ENCODE assay signal across 27 mouse cellular contexts in genomic region chr2:45785684-45786083, GRCm38 (mm10).
DNase-seq lines count a peak whose midpoint lies in the region; ATAC-seq and TF ChIP-seq lines count a peak whose summit lies in the region.
"Had no signal": no experiment of that assay in that cellular context is flagged by ENCODE, and none has a peak within 500 bp of the region (broad histone marks: within the 10 kb centered on the region; RNA-seq: fewer than 3 reads in every experiment).

No protein-coding gene starts in this region.

- no peak overlapping the region for H3K9ac ChIP-seq in kidney, embryonic 15.5 days
- no peak overlapping the region for H3K9ac ChIP-seq in kidney, postnatal 0 days (ENCODE audit: low read depth, low read length)
- H3K9ac ChIP-seq in neural tube, embryonic 11.5 days (ENCODE audit: low read length), result no peak overlapping the region
- no peak overlapping the region for H3K9ac ChIP-seq in neural tube, embryonic 15.5 days (replicated peaks)
- H3K9ac ChIP-seq: embryonic facial prominence, embryonic 12.5 days; forebrain, embryonic 13.5 days; forebrain, embryonic 15.5 days had no signal

- H3K4me1 ChIP-seq in kidney, embryonic 15.5 days, result peaks cover 15% of the 10 kb centered on the region
- no peaks in the 10 kb centered on the region for H3K4me1 ChIP-seq in kidney, postnatal 0 days (replicated peaks; ENCODE audit: insufficient read depth, low read length)
- H3K4me1 ChIP-seq in kidney, adult 2 months (ENCODE audit: control insufficient read depth, insufficient read depth, low read length), result no peaks in the 10 kb centered on the region
- no peaks in the 10 kb centered on the region for H3K4me1 ChIP-seq in neural tube, embryonic 11.5 days (ENCODE audit: control insufficient read depth, insufficient read depth, low read length)
- H3K4me1 ChIP-seq in neural tube, embryonic 15.5 days, result peaks cover 4% of the 10 kb centered on the region; the same call in 1 of the 2 replicates

- no peak overlapping the region for H3K27ac ChIP-seq in kidney, embryonic 15.5 days
- H3K27ac ChIP-seq in kidney, postnatal 0 days, result no peak overlapping the region
- H3K27ac ChIP-seq in kidney, adult 2 months (ENCODE audit: insufficient read depth, low read depth, low read length), result no peak overlapping the region
- no peak overlapping the region for H3K27ac ChIP-seq in neural tube, embryonic 11.5 days (ENCODE audit: low read depth, low read length)
- H3K27ac ChIP-seq in neural tube, embryonic 15.5 days (replicated peaks), result no peak overlapping the region
- H3K27ac ChIP-seq: embryonic facial prominence, embryonic 10.5 days; embryonic facial prominence, embryonic 12.5 days; forebrain, embryonic 13.5 days; forebrain, embryonic 15.5 days had no signal

- peak; percentile 78 for ATAC-seq in kidney, embryonic 15.5 days (replicated peaks; ENCODE audit: low FRiP score)
- ATAC-seq in kidney, postnatal 0 days (replicated peaks; ENCODE audit: low FRiP score, low read depth), result no peak
- ATAC-seq in neural tube, embryonic 11.5 days (ENCODE audit: insufficient read depth, low FRiP score, low TSS enrichment), result 0 out of 2 replicates have a peak, but pooled peaks have one; percentile 39
- no peak for ATAC-seq in neural tube, embryonic 15.5 days (ENCODE audit: low FRiP score)
- ATAC-seq: activated CD4-positive, CD25-positive, alpha-beta regulatory T cell, adult 4 months; CD4-positive, CD25-positive, alpha-beta regulatory T cell, adult 4 months; forebrain, embryonic 13.5 days; forebrain, embryonic 15.5 days; Patski had no signal

- H3K27me3 ChIP-seq in kidney, embryonic 15.5 days, result no peaks in the 10 kb centered on the region
- H3K27me3 ChIP-seq in kidney, postnatal 0 days (ENCODE audit: insufficient read depth, low read length), result no peaks in the 10 kb centered on the region
- H3K27me3 ChIP-seq in kidney, adult 2 months (replicated peaks; ENCODE audit: control insufficient read depth, insufficient read depth, low read length), result no peaks in the 10 kb centered on the region
- no peaks in the 10 kb centered on the region for H3K27me3 ChIP-seq in neural tube, embryonic 11.5 days (ENCODE audit: control insufficient read depth, insufficient read depth, low read length)
- H3K27me3 ChIP-seq in neural tube, embryonic 15.5 days (replicated peaks), result no peaks in the 10 kb centered on the region
- H3K27me3 ChIP-seq: CH12.LX; embryonic facial prominence, embryonic 12.5 days; forebrain, embryonic 13.5 days; forebrain, embryonic 15.5 days had no signal

- H3K4me2 ChIP-seq in kidney, embryonic 15.5 days, result no peak overlapping the region
- no peak overlapping the region for H3K4me2 ChIP-seq in kidney, postnatal 0 days (ENCODE audit: low read length)
- no peak overlapping the region for H3K4me2 ChIP-seq in neural tube, embryonic 11.5 days (ENCODE audit: low read depth)
- no peak overlapping the region for H3K4me2 ChIP-seq in neural tube, embryonic 15.5 days
- H3K4me2 ChIP-seq: embryonic facial prominence, embryonic 12.5 days; forebrain, embryonic 13.5 days; forebrain, embryonic 15.5 days had no signal

- no peak overlapping the region for H3K4me3 ChIP-seq in kidney, embryonic 15.5 days (replicated peaks)
- no peak overlapping the region for H3K4me3 ChIP-seq in kidney, postnatal 0 days (replicated peaks; ENCODE audit: low read depth, low read length)
- H3K4me3 ChIP-seq in kidney, adult 2 months (ENCODE audit: insufficient read depth, low read depth, low read length), result no peak overlapping the region
- no peak overlapping the region for H3K4me3 ChIP-seq in neural tube, embryonic 11.5 days (ENCODE audit: low read depth, low read length)
- no peak overlapping the region for H3K4me3 ChIP-seq in neural tube, embryonic 15.5 days (replicated peaks)
- H3K4me3 ChIP-seq: embryonic facial prominence, embryonic 10.5 days; embryonic facial prominence, embryonic 12.5 days; forebrain, embryonic 13.5 days; forebrain, embryonic 15.5 days had no signal

- H3K9me3 ChIP-seq in kidney, embryonic 15.5 days (replicated peaks), result no peaks in the 10 kb centered on the region
- H3K9me3 ChIP-seq in kidney, postnatal 0 days (replicated peaks; ENCODE audit: low read length), result no peaks in the 10 kb centered on the region
- H3K9me3 ChIP-seq in neural tube, embryonic 11.5 days (ENCODE audit: control insufficient read depth, low read length), result no peaks in the 10 kb centered on the region
- H3K9me3 ChIP-seq in neural tube, embryonic 15.5 days (replicated peaks), result no peaks in the 10 kb centered on the region
- H3K9me3 ChIP-seq: embryonic facial prominence, embryonic 10.5 days; embryonic facial prominence, embryonic 12.5 days; forebrain, embryonic 13.5 days; forebrain, embryonic 15.5 days; G1E had no signal

- peak; percentile 30 for DNase-seq in embryo, embryonic 10.5 days (ENCODE audit: low spot score)
- DNase-seq in embryo, embryonic 9.5 days (ENCODE audit: extremely low spot score), result no peak
- no peak for DNase-seq in kidney, adult 9 months
- peak; percentile 42 for DNase-seq in kidney, postnatal 0 days (ENCODE audit: low spot score)
- no peak for DNase-seq in kidney, adult 2 months
- DNase-seq in neural tube, embryonic 11.5 days (ENCODE audit: low spot score), result no peak
- DNase-seq: adrenal gland, adult 8-10 months; adrenal gland, postnatal 14 days; adrenal gland, postnatal 36 days; B cell, adult 2 months; cerebellum, adult 11-12 months; cerebellum, adult 2 months; cerebellum, adult 9-10 months; cerebellum, postnatal 10 days; cerebellum, postnatal 25 days; embryo, embryonic 11 days had no signal

- 47% methylated on average over 2 of the region's 2 CpGs for WGBS in kidney, embryonic 15.5 days
- WGBS in kidney, postnatal 0 days, result 64% methylated on average over 2 of the region's 2 CpGs
- 88% methylated on average over 2 of the region's 2 CpGs for WGBS in kidney, adult 2 months
- 41% methylated on average over 2 of the region's 2 CpGs for WGBS in neural tube, embryonic 11.5 days
- WGBS in neural tube, embryonic 15.5 days, result 58% methylated on average over 2 of the region's 2 CpGs

- no peaks in the 10 kb centered on the region for H3K36me3 ChIP-seq in kidney, embryonic 15.5 days
- no peaks in the 10 kb centered on the region for H3K36me3 ChIP-seq in kidney, postnatal 0 days (ENCODE audit: insufficient read depth, low read length)
- H3K36me3 ChIP-seq in kidney, adult 2 months (ENCODE audit: control insufficient read depth, insufficient read depth, low read length), result no peaks in the 10 kb centered on the region
- H3K36me3 ChIP-seq in neural tube, embryonic 11.5 days (ENCODE audit: control insufficient read depth, insufficient read depth, low read length), result no peaks in the 10 kb centered on the region
- H3K36me3 ChIP-seq in neural tube, embryonic 15.5 days, result no peaks in the 10 kb centered on the region
- H3K36me3 ChIP-seq: embryonic facial prominence, embryonic 10.5 days; embryonic facial prominence, embryonic 12.5 days; forebrain, embryonic 15.5 days; G1E had no signal

- TF ChIP-seq POLR2A in kidney, adult 2 months (IDR thresholded peaks at IDR 0.05; ENCODE audit: low read depth, low read length), result no peak

- no peak for TF ChIP-seq CTCF in kidney, postnatal 0 days (IDR thresholded peaks at IDR 0.05; ENCODE audit: low read depth)
- no peak for TF ChIP-seq CTCF in kidney, adult 2 months (conservative IDR thresholded peaks at IDR 0.05; ENCODE audit: insufficient read depth, insufficient read length, low read depth, low read length)

Comparison
In these comparisons a context has a peak if more than half of its experiments do, and no peak if none do; other contexts are left out.
1. DNase-seq: peak in embryo, embryonic 10.5 days (single experiment) and kidney, postnatal 0 days (single experiment); none in embryo, embryonic 9.5 days (single experiment), kidney, adult 9 months (single experiment), kidney, adult 2 months (single experiment) and neural tube, embryonic 11.5 days (single experiment).
2. ATAC-seq: peak in kidney, embryonic 15.5 days (single experiment) and neural tube, embryonic 11.5 days (single experiment); none in kidney, postnatal 0 days (single experiment) and neural tube, embryonic 15.5 days (single experiment).